Mouse (Mus musculus) small intestine, adult 2 months (tissue): ENCODE results near the gene Gm2381.
"Not testable (repeated sequence)": the region's sequence is repeated elsewhere in the genome, so short reads cannot be mapped to it uniquely, and the experiment has no call there.

Source experiments
- CTCF ChIP-seq: fragments of 200-500 bp; IDR thresholded peaks from 2 replicates; pipeline ENCODE4 v1.5.1; 2012; ENCODE audit warnings: low read depth, mild to moderate bottlenecking, control low read depth, inconsistent platforms, low read length, moderate library complexity, mixed read lengths; ENCODE audit not compliant: insufficient replicate concordance, insufficient read length; ENCODE audit errors: extremely low read depth
- POLR2A ChIP-seq: fragments of 200-500 bp; IDR thresholded peaks from 2 replicates; pipeline ENCODE4 v1.6.1; 2012; ENCODE audit warnings: low read depth, mild to moderate bottlenecking, control low read depth, inconsistent platforms, low read length, moderate library complexity

DNA sequence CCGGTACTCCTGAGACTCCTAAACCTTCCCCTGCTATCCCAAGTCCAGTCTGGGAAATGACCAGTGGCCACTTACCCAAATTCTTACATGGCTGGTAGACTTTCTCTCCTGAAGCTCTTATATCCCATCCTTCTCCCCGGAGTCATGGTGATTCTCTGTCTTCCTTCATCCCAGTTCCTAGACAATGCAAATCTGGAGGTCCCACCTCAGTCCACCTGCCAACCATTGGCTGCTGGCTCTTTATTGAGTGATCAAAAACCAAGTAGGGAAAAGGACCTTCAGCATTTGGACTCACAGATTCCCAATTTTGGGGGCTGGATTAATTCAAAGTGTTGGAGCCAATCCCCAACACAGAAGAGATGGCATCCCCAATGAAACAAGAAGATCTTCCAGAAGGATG lies 31.0 kb upstream of the Gm2381 start:
- TF ChIP-seq CTCF, POLR2A: not testable (repeated sequence)
